Mouse (Mus musculus) heart, embryonic 16.5 days (tissue): Measurements from ENCODE around the gene Epha10. TPM values are rescaled to one million over a fixed set of nuclear protein-coding genes. Genes with fewer than 3 reads are reported as not detected.

Source experiments
- ATAC-seq: fragments of 200-750 bp; cut with Nextera tagmentation; replicated peaks from 2 replicates; pipeline ENCODE4 v1.8.0; 2017; ENCODE audit warnings: moderate number of reproducible peaks; ENCODE audit not compliant: insufficient read depth, low FRiP score; ENCODE audit errors: extremely low read depth
- H3K27ac ChIP-seq: fragments of 300-500 bp; sonication (generic); 2 replicates; pipeline ENCODE4 v1.5.1; 2014; ENCODE audit warnings: mild to moderate bottlenecking, low read length, control low read depth, moderate library complexity
- H3K27me3 ChIP-seq: fragments of 300-500 bp; sonication (generic); 2 replicates; pipeline ENCODE4 v1.6.1; 2014; ENCODE audit warnings: low read length, mixed read lengths; ENCODE audit not compliant: control insufficient read depth, insufficient read depth
- H3K36me3 ChIP-seq: fragments of 300-500 bp; sonication (generic); 2 replicates; pipeline ENCODE4 v1.6.1; 2014; ENCODE audit not compliant: control insufficient read depth, insufficient read depth
- H3K4me1 ChIP-seq: fragments of 300-500 bp; sonication (generic); 2 replicates; pipeline ENCODE4 v1.6.1; 2014; ENCODE audit warnings: low read length, mixed read lengths; ENCODE audit not compliant: control insufficient read depth, insufficient read depth
- H3K4me2 ChIP-seq: fragments of 300-500 bp; sonication (generic); 2 replicates; pipeline ENCODE4 v1.6.1; 2014; ENCODE audit warnings: low read depth, mild to moderate bottlenecking, control low read depth, low read length
- H3K4me3 ChIP-seq: fragments of 300-500 bp; sonication (generic); 2 replicates; pipeline ENCODE4 v1.5.1; 2014; ENCODE audit warnings: mild to moderate bottlenecking, control low read depth, low read length
- H3K9ac ChIP-seq: fragments of 300-500 bp; sonication (generic); 2 replicates; pipeline ENCODE4 v1.6.1; 2014; ENCODE audit warnings: low read length, control low read depth
- H3K9me3 ChIP-seq: fragments of 300-500 bp; sonication (generic); replicated peaks from 2 replicates; pipeline ENCODE4 v1.6.1; 2016; ENCODE audit warnings: low read length; ENCODE audit not compliant: control insufficient read depth
- WGBS: fragments of 180-500 bp; shearing (Covaris S2); extraction: QIAGEN DNeasy Blood & Tissue Kit; methylation state at CpG from one replicate; pipeline ENCODE4 v1.1.7; 2014; 5-methylcytosine and 5-hydroxymethylcytosine counted together
- polyA plus RNA-seq: library from polyadenylated mRNA; unstranded; fragments of >200 nt; fragmentation: Nextera tagmentation; extraction: Ambion mirVana; gene quantifications from 2 replicates; pipeline ENCODE4 v1.2.1, GENCODE M21; 2015

The Epha10 gene
- polyA plus RNA-seq, 1 experiment from 2014 or later: 0.03 TPM

DNA sequence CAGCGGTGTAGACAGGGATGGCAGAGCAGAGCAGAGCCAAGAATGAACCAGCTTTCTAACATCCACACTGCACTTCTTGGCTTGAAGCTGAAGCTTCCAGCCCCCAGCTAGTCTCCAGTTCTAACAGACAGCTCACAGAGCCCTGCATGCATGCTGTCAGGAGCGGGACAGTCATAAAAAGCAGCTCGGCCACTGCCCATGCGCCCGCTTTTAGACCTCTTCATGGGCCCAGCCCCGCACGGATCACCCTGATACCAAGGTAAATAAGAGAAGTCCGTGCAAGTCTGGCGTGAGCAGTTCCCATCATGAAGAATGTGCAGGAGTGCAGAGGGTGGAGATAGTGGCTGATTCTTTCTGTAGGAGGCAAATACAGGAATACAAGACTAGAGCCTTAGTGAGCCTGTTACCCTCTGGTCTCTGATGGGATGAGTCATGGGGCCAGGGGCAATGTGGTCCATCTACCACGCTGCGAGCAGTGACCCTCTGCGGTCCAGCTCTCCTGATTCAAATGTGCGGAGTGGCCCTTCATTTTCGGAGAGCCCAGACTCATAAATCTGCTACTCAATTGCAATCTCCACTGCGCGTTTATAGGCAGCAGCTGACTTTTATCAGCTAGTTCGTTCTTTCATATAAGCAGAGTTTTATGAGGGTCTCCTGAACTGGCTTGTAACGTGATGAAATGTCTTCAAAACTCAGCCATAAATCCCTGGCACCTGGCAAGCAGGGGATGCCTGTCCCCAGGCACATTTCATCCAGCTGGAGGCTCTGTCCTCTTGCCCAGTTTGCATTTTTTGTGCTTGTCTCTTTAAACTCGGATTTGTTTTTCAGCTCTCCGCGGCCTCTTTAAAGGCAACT is 69.7 kb downstream of the Epha10 start:
- H3K27ac ChIP-seq: no peak overlapping the region
- no peak overlapping the region for H3K4me3 ChIP-seq
- H3K9ac ChIP-seq: no peak overlapping the region
- no peaks in the 10 kb centered on the region for H3K9me3 ChIP-seq
- 0 out of 2 replicates have a peak, but pooled peaks have one; percentile 41 for ATAC-seq
- H3K27me3 ChIP-seq: no peaks in the 10 kb centered on the region
- no peak overlapping the region for H3K4me2 ChIP-seq
- no peaks in the 10 kb centered on the region for H3K4me1 ChIP-seq
- WGBS: 65% methylated on average over 21 of the region's 21 CpGs
- H3K36me3 ChIP-seq: no peaks in the 10 kb centered on the region

DNA sequence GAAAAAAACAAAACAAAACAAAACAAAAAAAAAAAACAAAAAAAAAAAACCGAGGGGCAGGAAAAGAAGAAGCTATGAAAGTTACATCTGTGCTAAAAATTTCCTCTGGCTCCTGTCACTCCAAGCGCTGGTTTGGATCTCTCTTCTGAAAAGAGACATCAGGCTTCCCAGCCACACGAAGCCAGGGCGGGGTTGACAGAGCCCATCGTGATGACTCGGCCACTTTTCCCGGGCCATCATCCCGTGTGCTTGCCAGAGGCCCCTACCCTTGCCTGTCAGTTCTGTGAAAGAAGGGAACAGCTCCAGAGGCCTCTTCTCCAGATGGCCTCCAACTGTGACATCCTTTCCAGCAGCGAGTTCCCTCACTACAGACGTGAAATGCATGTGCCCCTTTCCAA is 70.3 kb downstream of the Epha10 start:
- no peak overlapping the region for H3K27ac ChIP-seq
- no peak overlapping the region for H3K4me2 ChIP-seq
- H3K27me3 ChIP-seq: no peaks in the 10 kb centered on the region
- H3K4me3 ChIP-seq: no peak overlapping the region
- H3K36me3 ChIP-seq: no peaks in the 10 kb centered on the region
- H3K9ac ChIP-seq: no peak overlapping the region
- no peaks in the 10 kb centered on the region for H3K4me1 ChIP-seq
- H3K9me3 ChIP-seq: no peaks in the 10 kb centered on the region
- no peak for ATAC-seq
- 33% methylated on average over 10 of the region's 10 CpGs for WGBS

DNA sequence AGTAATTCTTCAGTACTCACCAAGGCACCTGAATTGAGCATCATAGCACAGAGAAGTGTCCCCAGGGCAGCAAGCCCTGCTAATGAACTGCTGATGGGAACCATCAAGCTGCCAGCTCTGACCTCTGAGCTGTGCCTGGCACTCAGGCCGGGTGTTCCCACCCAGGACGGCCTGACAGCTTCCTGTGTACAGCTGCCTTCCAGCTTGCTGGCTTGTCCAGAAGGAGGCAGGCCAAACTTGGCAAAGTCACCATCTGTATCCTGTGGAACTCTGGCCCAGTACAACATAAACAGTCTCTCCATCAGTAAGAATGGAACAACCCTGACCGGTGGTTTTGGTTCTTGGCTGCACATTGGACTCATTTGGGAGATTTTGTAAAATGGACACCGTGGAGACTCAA is 72.8 kb downstream of the Epha10 start:
- H3K9me3 ChIP-seq: no peaks in the 10 kb centered on the region
- H3K27me3 ChIP-seq: no peaks in the 10 kb centered on the region
- H3K36me3 ChIP-seq: no peaks in the 10 kb centered on the region
- no peak overlapping the region for H3K4me2 ChIP-seq
- H3K9ac ChIP-seq: no peak overlapping the region
- H3K4me1 ChIP-seq: no peaks in the 10 kb centered on the region
- no peak overlapping the region for H3K27ac ChIP-seq
- ATAC-seq: no peak
- 45% methylated on average over 4 of the region's 4 CpGs for WGBS
- no peak overlapping the region for H3K4me3 ChIP-seq

DNA sequence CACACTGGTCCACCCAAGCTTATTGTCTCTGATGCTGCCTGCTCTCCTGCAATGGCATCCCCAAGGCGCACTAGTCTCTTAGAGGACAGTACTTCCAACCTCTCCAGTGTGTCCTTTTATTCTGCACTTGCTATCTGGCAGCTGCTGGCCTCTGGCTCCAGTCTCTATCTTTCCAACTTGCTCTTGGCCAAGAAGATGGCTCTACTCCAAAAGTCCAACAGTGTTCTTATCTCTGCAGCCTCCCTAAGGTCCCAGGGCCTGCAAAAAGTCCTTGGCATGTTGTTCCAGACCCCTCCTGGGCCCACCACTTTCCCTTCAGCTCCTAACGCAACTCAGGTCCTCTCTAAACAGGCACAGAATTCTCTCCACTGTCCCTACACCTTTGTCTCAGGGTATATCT is 76.6 kb downstream of the Epha10 start:
- no peak overlapping the region for H3K4me2 ChIP-seq
- WGBS: 57% methylated on average over 2 of the region's 2 CpGs
- H3K4me1 ChIP-seq: no peaks in the 10 kb centered on the region
- H3K4me3 ChIP-seq: no peak overlapping the region
- H3K27ac ChIP-seq: no peak overlapping the region
- H3K36me3 ChIP-seq: no peaks in the 10 kb centered on the region
- ATAC-seq: no peak
- H3K9me3 ChIP-seq: no peaks in the 10 kb centered on the region
- no peaks in the 10 kb centered on the region for H3K27me3 ChIP-seq
- no peak overlapping the region for H3K9ac ChIP-seq

DNA sequence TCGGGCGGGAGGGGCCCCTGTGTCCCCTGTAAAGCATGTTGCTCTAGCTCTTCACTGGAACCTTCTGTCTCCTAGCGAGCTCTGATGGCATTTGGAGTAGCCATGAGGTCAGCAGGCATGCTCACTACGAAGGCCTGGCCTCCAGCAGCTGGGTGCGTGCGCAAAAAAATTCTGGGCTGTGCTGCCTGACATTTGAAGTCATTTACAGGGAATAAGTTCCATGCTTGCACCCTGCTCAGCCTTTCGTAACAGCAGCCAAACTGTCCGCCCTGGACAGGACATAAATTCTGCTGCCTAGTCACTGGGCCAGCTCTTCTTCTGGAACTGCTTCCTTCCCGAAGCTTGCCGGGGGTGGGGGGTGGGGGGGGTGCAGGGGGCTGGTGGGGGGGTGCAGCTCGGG is 78.4 kb downstream of the Epha10 start:
- Histone ChIP-seq H3K9ac (no peak overlapping the region), H3K4me3 (no peak overlapping the region), H3K27me3 (no peaks in the 10 kb centered on the region), H3K27ac (no peak overlapping the region), H3K4me2 (no peak overlapping the region), H3K36me3 (no peaks in the 10 kb centered on the region), H3K9me3 (no peaks in the 10 kb centered on the region), H3K4me1 (no peaks in the 10 kb centered on the region)
- 59% methylated on average over 11 of the region's 11 CpGs for WGBS
- ATAC-seq: no peak

DNA sequence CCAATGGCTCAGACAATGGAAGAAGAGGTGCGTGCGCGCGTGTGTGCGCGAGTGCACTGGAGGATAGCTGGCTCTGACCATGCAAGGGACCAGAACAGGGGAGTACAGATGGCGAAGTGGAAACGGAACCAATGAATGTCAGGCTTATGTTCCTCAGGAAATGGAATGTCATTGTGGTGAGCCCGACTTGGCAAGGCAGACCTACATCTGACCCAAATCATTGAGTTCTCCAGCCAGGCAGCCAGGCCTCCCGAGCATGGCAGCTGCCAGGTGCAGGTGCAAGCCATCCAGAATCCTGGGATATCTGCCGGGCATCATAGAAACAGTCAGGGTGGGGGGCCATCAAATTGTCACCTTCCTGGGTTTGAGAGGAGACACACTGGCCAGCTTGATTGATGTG is 80.2 kb downstream of the Epha10 start:
- Histone ChIP-seq H3K36me3 (no peaks in the 10 kb centered on the region), H3K27ac (no peak overlapping the region), H3K9ac (no peak overlapping the region), H3K4me1 (no peaks in the 10 kb centered on the region), H3K4me2 (no peak overlapping the region), H3K9me3 (no peaks in the 10 kb centered on the region), H3K27me3 (no peaks in the 10 kb centered on the region), H3K4me3 (no peak overlapping the region)
- ATAC-seq: no peak
- 79% methylated on average over 11 of the region's 11 CpGs for WGBS

DNA sequence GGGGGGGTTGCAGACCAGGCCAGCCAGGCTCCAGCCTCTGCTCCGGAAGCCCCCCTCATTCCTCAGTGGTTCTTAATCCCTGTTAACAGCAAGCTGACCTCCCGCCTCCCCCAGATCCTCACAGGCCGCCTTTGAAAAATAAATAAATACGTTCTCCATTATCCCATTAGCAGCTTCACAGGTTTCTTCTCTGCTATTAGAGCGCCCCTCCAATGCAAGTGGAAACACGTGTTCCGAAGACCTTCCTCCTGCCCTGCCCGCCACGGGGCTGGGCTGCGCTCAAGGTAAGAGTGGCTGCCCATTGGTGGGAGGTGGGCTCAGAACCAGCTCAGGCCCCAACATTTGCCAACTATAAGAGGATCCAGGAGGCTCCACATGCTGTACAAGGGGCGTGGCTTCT is 81.9 kb downstream of the Epha10 start:
- Histone ChIP-seq H3K9me3 (no peaks in the 10 kb centered on the region), H3K4me3 (no peak overlapping the region), H3K27ac (no peak overlapping the region), H3K9ac (no peak overlapping the region), H3K4me1 (no peaks in the 10 kb centered on the region), H3K36me3 (no peaks in the 10 kb centered on the region), H3K27me3 (no peaks in the 10 kb centered on the region), H3K4me2 (no peak overlapping the region)
- no peak for ATAC-seq
- 37% methylated on average over 11 of the region's 11 CpGs for WGBS

DNA sequence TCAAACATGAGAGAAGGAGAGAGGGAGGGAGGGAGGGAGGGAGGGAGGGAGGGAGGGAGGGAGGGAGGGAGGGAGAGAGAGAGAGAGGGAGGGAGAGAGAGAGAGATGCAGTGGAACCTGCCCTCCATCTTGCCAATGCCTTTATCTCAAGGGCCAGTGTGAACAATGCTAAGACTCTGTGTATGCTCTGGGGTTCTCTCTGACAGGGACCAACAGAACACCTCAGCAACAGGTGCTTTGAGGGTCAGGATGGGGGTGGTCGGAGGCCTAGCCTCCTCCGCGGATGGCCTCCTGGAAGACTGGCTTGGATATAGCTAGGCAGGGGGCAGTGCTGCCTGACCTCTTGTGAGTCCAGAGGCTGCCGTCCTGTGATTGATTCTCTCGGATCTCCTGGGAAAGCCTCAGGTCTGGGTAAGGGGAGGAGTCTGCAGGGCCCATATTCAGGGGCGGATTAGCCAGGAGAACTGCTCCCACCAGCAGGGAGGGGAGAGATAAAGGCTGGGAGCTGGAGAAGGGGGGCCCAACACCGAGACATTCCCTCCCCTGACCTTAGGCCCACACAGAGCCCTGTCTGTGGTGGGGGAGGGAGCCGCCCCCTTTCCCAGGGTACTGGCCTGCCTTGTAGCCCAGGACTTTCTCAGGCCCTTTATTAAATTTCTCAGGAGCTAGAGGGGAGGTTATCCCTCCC is 84.4 kb downstream of the Epha10 start:
- no peaks in the 10 kb centered on the region for H3K4me1 ChIP-seq
- H3K4me2 ChIP-seq: no peak overlapping the region
- H3K9me3 ChIP-seq: no peaks in the 10 kb centered on the region
- H3K36me3 ChIP-seq: no peaks in the 10 kb centered on the region
- H3K27ac ChIP-seq: no peak overlapping the region
- 20% methylated on average over 8 of the region's 8 CpGs for WGBS
- H3K27me3 ChIP-seq: no peaks in the 10 kb centered on the region
- H3K4me3 ChIP-seq: no peak overlapping the region
- ATAC-seq: no peak
- no peak overlapping the region for H3K9ac ChIP-seq
